Mouse (Mus musculus): ENCODE results near the gene Psmc3. TPM values are rescaled to one million over a fixed set of nuclear protein-coding genes. Genes with fewer than 3 reads are reported as not detected.
"Not testable (repeated sequence)": the region's sequence is repeated elsewhere in the genome, so short reads cannot be mapped to it uniquely, and the experiment has no call there.

Psmc3 gene
- polyA plus RNA-seq, 1 experiment from 2014 or later = 282 TPM

GRCm38 (mm10) chr2:91031216-91031615 lies 22.6 kb upstream of the Psmc3 start:
- no peaks in the 10 kb centered on the region for H3K27me3 ChIP-seq
- H3K4me1 ChIP-seq = no peaks in the 10 kb centered on the region; the same call in 1 of the 2 replicates
- no peak overlapping the region for H3K9ac ChIP-seq
- no peak overlapping the region for H3K4me2 ChIP-seq (replicated peaks)
- H3K9me3 ChIP-seq (replicated peaks) = no peaks in the 10 kb centered on the region
- H3K36me3 ChIP-seq = no peaks in the 10 kb centered on the region
- 82% methylated on average over 4 of the region's 4 CpGs for WGBS
- no peak overlapping the region for H3K4me3 ChIP-seq
- ATAC-seq (ENCODE audit: low FRiP score) = no peak
- H3K27ac ChIP-seq = no peak overlapping the region

- no peaks in the 10 kb centered on the region for H3K9me3 ChIP-seq (replicated peaks)
- no peaks in the 10 kb centered on the region for H3K36me3 ChIP-seq
- H3K27ac ChIP-seq = no peak overlapping the region
- no peaks in the 10 kb centered on the region; the same call in 1 of the 2 replicates for H3K4me1 ChIP-seq
- H3K4me3 ChIP-seq = no peak overlapping the region
- no peak overlapping the region for H3K4me2 ChIP-seq (replicated peaks)
- no peak for ATAC-seq (ENCODE audit: low FRiP score)
- no peaks in the 10 kb centered on the region for H3K27me3 ChIP-seq
- no peak overlapping the region for H3K9ac ChIP-seq
- 18% methylated on average over 3 of the region's 3 CpGs for WGBS
These were observed 20.8 kb upstream of the Psmc3 start for GRCm38 (mm10) chr2:91033000-91033399.

DNA sequence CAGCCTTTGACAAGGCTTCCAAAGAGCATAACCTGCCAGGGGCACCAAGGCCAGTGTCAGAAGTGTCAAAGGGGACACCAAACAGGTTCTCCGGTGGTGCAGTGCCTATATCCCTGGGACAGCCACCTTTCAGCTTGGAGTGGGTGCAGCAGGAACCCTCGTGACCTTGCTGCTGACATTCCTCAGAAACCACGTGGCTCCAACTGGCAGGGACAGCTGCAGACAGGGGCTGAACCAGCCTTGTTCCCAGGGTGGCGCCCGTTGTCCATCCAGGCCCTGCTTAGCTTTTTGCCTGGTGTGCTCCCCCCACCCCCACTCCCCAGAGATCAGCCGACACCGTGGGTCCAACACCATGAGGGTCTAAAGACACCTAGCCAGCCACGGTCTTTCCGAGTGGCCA lies 18.4 kb upstream of the Psmc3 start, which contains the start of gene Rapsn:
Gene Rapsn (plus strand): TSS at position 236 of the 400 bp plus-strand sequence.
- H3K36me3 ChIP-seq = no peaks in the 10 kb centered on the region
- H3K9ac ChIP-seq = no peak within 1 kb of the TSS
- no peaks in the 10 kb centered on the region; the same call in 1 of the 2 replicates for H3K4me1 ChIP-seq
- no peak within 1 kb of the TSS for H3K4me3 ChIP-seq
- no peaks in the 10 kb centered on the region for H3K27me3 ChIP-seq
- 75% methylated on average over 9 of the region's 9 CpGs for WGBS
- no peak within 1 kb of the TSS for H3K27ac ChIP-seq
- H3K9me3 ChIP-seq (replicated peaks) = no peaks in the 10 kb centered on the region
- no peak for ATAC-seq (ENCODE audit: low FRiP score)
- H3K4me2 ChIP-seq (replicated peaks) = no peak within 1 kb of the TSS

DNA sequence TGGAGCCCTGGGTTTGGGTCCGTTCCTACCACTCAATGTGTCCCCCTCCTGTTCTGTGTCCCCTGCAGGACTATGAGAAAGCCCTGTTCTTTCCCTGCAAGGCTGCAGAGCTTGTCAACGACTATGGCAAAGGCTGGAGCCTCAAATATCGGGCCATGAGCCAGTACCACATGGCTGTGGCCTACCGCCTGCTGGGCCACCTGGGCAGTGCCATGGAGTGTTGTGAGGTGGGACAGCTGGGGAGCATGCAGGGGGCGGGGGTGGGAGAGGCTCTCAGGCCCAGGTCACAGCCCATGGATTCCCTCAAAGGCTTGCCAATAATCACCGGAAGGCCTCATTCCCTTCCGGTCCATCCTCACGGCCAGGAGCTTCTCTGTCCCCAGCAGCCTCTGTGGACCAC lies 12.0 kb upstream of the Psmc3 start:
- H3K27me3 ChIP-seq = no peaks in the 10 kb centered on the region
- H3K9me3 ChIP-seq (replicated peaks) = no peaks in the 10 kb centered on the region
- no peak overlapping the region for H3K4me3 ChIP-seq
- H3K4me1 ChIP-seq = peaks cover 6% of the 10 kb centered on the region; the same call in 1 of the 2 replicates
- no peak for ATAC-seq (ENCODE audit: low FRiP score)
- no peak overlapping the region for H3K4me2 ChIP-seq (replicated peaks)
- no peaks in the 10 kb centered on the region for H3K36me3 ChIP-seq
- no peak overlapping the region for H3K9ac ChIP-seq
- no peak overlapping the region for H3K27ac ChIP-seq
- 64% methylated on average over 8 of the region's 8 CpGs for WGBS

- H3K9ac ChIP-seq = peak overlapping the region; percentile 32; the same call in 1 of the 2 replicates
- no peak overlapping the region for H3K27ac ChIP-seq
- no peaks in the 10 kb centered on the region for H3K9me3 ChIP-seq (replicated peaks)
- H3K27me3 ChIP-seq = no peaks in the 10 kb centered on the region
- H3K4me3 ChIP-seq = no peak overlapping the region
- ATAC-seq (ENCODE audit: low FRiP score) = no peak
- peaks cover 6% of the 10 kb centered on the region; the same call in 1 of the 2 replicates for H3K4me1 ChIP-seq
- H3K36me3 ChIP-seq = no peaks in the 10 kb centered on the region
- 68% methylated on average over 21 of the region's 21 CpGs for WGBS
- H3K4me2 ChIP-seq (replicated peaks) = no peak overlapping the region
These were observed 11.0 kb upstream of the Psmc3 start for GRCm38 (mm10) chr2:91042651-91043398.

GRCm38 (mm10) chr2:91044727-91045126 lies 9.1 kb upstream of the Psmc3 start:
- no peak overlapping the region for H3K9ac ChIP-seq
- WGBS = 81% methylated on average over 13 of the region's 13 CpGs
- no peak overlapping the region for H3K27ac ChIP-seq

DNA sequence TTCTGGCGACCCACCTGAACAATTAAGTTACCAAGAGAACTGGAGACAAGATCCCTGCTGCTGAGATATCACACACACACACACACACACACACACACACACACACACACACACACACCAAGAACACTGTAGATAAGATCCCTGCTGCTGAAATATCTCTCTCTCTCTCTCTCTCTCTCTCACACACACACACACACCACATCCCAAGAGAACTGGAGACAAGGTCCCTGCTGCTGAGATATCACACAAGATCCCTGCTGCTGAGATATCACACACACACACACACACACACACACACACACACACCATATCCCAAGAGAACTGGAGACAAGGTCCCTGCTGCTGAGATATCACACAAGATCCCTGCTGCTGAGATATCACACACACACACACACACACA lies 8.0 kb upstream of the Psmc3 start:
- not testable (repeated sequence) for H3K4me3 ChIP-seq; H3K4me2 ChIP-seq (replicated peaks); H3K36me3 ChIP-seq; ATAC-seq (ENCODE audit: low FRiP score); H3K9me3 ChIP-seq (replicated peaks); H3K9ac ChIP-seq; H3K27ac ChIP-seq; H3K4me1 ChIP-seq; H3K27me3 ChIP-seq
- 82% methylated on average over 1 of the region's 1 CpGs for WGBS

More at GRCm38 (mm10) chr2:91044727-91045126, 9.1 kb upstream of the Psmc3 start:
- no peak for ATAC-seq (ENCODE audit: low FRiP score)
- no peak overlapping the region for H3K4me2 ChIP-seq (replicated peaks)
- H3K36me3 ChIP-seq = no peaks in the 10 kb centered on the region
- no peaks in the 10 kb centered on the region for H3K9me3 ChIP-seq (replicated peaks)
- no peaks in the 10 kb centered on the region for H3K27me3 ChIP-seq
- no peak overlapping the region for H3K4me3 ChIP-seq
- peaks cover 6% of the 10 kb centered on the region; the same call in 1 of the 2 replicates for H3K4me1 ChIP-seq

DNA sequence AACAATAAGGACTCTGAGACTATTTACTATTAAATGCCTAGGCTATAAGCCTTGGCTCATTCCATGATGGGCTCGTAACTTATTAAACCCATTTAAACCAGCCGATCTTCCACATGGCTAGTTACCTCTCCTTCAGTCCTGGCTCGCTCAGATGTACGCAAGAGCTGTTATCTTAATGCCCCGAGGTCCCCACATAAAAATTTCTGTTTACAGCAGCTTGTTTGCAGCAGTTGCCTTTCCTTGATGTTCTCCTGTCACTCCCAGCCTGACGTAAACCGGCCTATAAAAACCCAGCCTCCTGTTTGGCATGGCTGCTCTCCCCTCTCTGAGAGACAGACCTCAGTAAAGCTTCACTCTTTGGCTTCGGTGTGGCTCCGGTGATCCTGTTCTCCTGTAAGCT lies 6.5 kb upstream of the Psmc3 start:
- 81% methylated on average over 9 of the region's 9 CpGs for WGBS

DNA sequence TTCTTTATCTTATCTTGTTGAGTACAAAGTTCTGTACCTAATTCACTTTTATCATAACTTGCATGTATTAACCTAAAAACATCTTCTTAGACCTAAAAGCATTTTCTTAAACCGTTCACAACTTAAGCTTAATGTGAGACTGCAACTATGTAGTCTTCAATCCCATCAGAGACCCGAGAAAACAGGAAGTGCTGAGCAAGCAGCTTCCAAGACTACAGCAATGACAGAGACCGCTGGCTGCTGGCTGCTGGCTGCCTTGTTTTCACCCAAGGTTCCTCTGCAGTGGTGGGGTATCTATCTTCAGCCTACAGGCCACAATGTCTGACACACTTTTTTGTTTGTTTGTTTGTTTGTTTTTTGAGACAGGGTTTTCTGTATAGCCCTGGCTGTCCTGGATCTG lies 1.9 kb upstream of the Psmc3 start:
- H3K4me2 ChIP-seq (replicated peaks) = no peak overlapping the region
- H3K4me3 ChIP-seq = no peak overlapping the region
- no peaks in the 10 kb centered on the region for H3K9me3 ChIP-seq (replicated peaks)
- 80% methylated on average over 3 of the region's 3 CpGs for WGBS
- peaks cover 16% of the 10 kb centered on the region for H3K36me3 ChIP-seq
- no peak overlapping the region for H3K27ac ChIP-seq
- peaks cover 13% of the 10 kb centered on the region for H3K4me1 ChIP-seq
- ATAC-seq (ENCODE audit: low FRiP score) = no peak
- H3K9ac ChIP-seq = no peak overlapping the region
- no peaks in the 10 kb centered on the region for H3K27me3 ChIP-seq

More for the DNA sequence above, 6.5 kb upstream of the Psmc3 start:
- Histone ChIP-seq H3K4me1 (peaks cover 6% of the 10 kb centered on the region; the same call in 1 of the 2 replicates), H3K27me3 (no peaks in the 10 kb centered on the region), H3K9ac (no peak overlapping the region), H3K4me2 (replicated peaks) (no peak overlapping the region), H3K36me3 (no peaks in the 10 kb centered on the region), H3K9me3 (replicated peaks) (no peaks in the 10 kb centered on the region), H3K27ac (no peak overlapping the region), H3K4me3 (no peak overlapping the region)
- no peak for ATAC-seq (ENCODE audit: low FRiP score)

GRCm38 (mm10) chr2:91052752-91053151 lies 1.1 kb upstream of the Psmc3 start:
- Histone ChIP-seq H3K4me2 (replicated peaks) (peak overlapping the region; percentile 56), H3K27me3 (no peaks in the 10 kb centered on the region), H3K27ac (no peak overlapping the region), H3K4me3 (no peak overlapping the region), H3K9ac (no peak overlapping the region), H3K9me3 (replicated peaks) (no peaks in the 10 kb centered on the region), H3K36me3 (peaks cover 24% of the 10 kb centered on the region), H3K4me1 (peaks cover 13% of the 10 kb centered on the region)
- WGBS = 60% methylated on average over 2 of the region's 2 CpGs
- ATAC-seq (ENCODE audit: low FRiP score) = no peak

DNA sequence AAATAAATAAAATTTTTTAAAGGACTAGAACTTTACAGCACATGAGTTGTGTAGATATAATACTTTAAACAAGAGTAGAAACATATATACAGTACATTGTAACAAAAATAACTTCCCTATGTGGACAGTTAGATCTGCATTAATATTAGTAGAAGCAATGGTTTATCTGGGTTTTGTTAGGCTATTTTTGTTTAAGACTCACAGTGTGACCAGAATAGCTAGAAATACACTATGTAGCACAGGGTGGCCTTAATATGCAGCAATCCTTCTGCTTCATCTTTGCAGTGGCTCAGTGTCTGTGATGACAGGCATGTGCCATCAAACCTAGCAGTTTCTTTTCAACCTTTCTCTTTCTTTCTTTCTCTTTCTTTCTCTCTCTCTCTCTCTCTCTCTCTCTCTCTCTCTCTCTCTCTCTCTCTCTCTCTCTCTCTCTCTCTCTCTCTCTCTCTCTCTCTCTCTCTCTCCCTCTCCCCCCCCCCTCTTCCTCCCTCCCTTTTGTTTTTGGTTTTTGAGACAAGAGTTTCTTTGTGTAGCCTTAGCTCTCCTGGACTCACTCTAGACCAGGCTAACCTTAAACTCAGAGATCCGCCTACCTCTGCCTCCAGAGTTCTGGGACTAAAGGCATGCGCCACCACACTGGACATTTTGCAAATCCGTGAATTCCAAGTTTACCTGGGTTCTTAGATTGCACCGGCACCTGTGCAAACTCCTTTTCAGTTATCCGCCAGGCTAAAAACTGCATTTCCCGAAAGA lies 452 bp upstream of the Psmc3 start:
- Histone ChIP-seq H3K9me3 (replicated peaks) (no peaks in the 10 kb centered on the region), H3K4me2 (replicated peaks) (peak overlapping the region; percentile 56), H3K27me3 (no peaks in the 10 kb centered on the region), H3K4me3 (peak overlapping the region; percentile 83), H3K4me1 (peaks cover 13% of the 10 kb centered on the region), H3K27ac (no peak overlapping the region), H3K9ac (peak overlapping the region; percentile 78), H3K36me3 (peaks cover 30% of the 10 kb centered on the region)
- under 1% methylated on average over 6 of the region's 6 CpGs for WGBS
- ATAC-seq (ENCODE audit: low FRiP score) = peak; percentile 82

DNA sequence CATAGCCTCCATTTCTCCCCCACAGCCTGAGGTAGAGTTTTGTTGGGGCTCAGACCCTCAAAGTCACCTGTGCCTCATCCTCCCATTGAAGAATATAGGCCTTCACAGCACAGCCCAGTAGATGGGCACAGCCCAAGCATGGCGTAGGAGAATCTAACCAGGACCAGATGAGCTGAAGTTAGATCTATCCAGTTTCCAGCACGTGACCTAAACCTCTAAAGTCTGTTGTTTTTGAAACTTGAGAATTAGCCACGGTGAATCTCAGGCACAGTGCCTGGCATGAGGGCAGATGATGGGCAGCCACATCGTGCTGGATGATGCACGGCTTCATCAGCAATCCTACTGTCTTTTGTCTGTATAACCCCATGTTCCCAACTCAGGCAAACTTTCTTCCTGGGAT lies 4.6 kb downstream of the Psmc3 start:
- Histone ChIP-seq H3K27ac (no peak overlapping the region), H3K4me3 (no peak overlapping the region), H3K9me3 (replicated peaks) (no peaks in the 10 kb centered on the region), H3K4me1 (peaks cover 10% of the 10 kb centered on the region), H3K4me2 (replicated peaks) (no peak overlapping the region), H3K36me3 (peaks cover 80% of the 10 kb centered on the region), H3K27me3 (no peaks in the 10 kb centered on the region), H3K9ac (no peak overlapping the region)
- ATAC-seq (ENCODE audit: low FRiP score) = no peak
- WGBS = 91% methylated on average over 5 of the region's 5 CpGs

Measured in hindbrain, embryonic 12.5 days (tissue).